Mouse (Mus musculus): ENCODE data around the gene Mmp14. TPM values are rescaled to one million over a fixed set of nuclear protein-coding genes. Genes with fewer than 3 reads are reported as not detected.

Mmp14 gene
- total RNA-seq, 1 experiment = 29.8 TPM

DNA sequence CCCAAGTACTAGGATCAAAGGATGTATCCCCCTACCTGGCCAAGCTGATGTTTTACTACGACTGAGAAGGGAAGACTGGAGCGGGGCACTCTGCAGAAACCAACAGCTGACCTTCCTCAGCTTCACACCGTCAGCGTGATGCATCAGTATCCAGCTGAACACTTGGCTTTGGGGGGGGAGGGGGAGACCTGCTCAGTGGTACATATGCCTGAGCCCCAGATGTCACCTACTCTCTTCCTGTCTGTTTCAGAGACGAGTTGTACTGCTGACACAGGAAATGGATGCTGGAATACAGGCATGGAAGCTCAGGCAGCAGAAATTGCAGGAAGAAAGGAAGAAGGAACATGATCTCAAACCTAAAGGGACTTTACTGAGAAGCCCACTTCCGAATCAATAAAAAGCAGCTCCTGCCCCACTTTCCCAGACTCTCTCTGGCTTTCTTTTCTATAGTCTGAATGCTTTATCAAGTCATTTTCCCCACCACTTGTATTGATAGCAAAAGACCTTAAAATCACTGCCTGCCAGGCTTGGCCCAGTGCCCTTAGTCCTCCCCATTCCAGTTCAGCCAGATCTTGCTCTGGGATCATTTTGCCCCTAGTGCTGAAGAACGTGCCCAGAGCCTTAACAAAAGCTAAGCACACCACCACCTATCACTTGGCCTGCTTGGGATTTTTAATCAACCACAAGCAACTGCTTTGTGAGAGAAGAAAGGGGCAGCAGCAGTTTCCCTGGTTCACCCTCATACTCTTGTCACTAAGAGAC is 1.9 kb upstream of the Mmp14 start:
- Histone ChIP-seq H3K36me3 (ENCODE audit: control insufficient read depth, insufficient read depth, low read length, poor library complexity, severe bottlenecking) (peaks cover 7% of the 10 kb centered on the region), H3K27ac (ENCODE audit: insufficient read depth, low read depth, low read length, poor library complexity, severe bottlenecking) (no peak overlapping the region), H3K9ac (ENCODE audit: insufficient read depth, low read depth, low read length, poor library complexity, severe bottlenecking) (no peak overlapping the region), H3K4me1 (ENCODE audit: control insufficient read depth in 2 of 2, insufficient read depth in 2 of 2, low read length in 2 of 2, poor library complexity in 1 of 2) (peaks cover 6 to 23% of the 10 kb centered on the region in 2 experiments), H3K4me3 (ENCODE audit: insufficient read depth in 1 of 2, low read depth in 1 of 2, low read length in 2 of 2, poor library complexity in 1 of 2, severe bottlenecking in 1 of 2) (no peak overlapping the region), H3K9me3 (ENCODE audit: control insufficient read depth, insufficient read depth, low read depth, low read length) (no peaks in the 10 kb centered on the region)
- no peak for TF ChIP-seq ZC3H11A (IDR thresholded peaks at IDR 0.05; ENCODE audit: borderline replicate concordance, low read depth, low read length)
- no peak for TF ChIP-seq HCFC1 (IDR thresholded peaks at IDR 0.05; ENCODE audit: borderline replicate concordance, insufficient read depth, low read length)
- in situ Hi-C loops (cut with MboI; ENCODE audit: low sequenced_read_pairs in 2 of 2, unreplicated experiment in 2 of 2) = no loop called here
- no peak for DNase-seq (ENCODE audit: low read depth, low spot score)

DNA sequence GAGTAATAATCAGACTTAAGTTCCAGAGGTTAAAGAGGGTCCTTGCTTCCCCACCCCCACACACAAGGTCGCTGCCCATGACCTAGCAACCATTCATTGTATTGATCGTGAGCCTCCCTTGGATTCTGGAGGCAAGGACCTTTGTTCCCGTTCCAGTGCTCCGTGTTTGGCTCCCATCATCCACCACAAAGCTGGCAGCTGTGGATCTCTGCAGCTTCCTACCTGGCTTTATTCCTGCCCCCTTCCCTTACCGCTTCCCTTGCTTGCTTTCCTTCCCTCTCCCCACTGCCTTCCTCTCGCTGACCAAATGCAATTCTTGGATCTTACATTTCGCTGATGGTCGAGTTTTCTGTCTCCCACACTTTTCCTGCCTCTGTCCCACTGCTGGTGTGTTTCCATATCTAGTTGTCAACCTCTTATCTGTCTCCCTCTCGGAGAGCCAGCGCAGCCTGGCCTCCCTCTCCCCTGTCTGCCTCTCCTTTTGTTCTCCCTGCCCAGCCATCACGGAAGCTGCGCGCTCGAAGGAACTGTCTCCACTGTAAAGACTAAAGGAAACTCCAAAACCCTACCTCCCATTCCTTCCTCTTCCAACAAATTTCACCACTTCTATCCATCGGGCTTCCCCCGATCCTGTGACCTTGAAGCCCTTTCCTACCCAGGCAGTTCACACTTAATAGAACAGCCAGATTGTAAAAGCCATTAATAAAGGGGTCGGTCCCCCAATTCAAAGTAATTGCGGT is 836 bp upstream of the Mmp14 start:
- H3K27ac ChIP-seq (ENCODE audit: insufficient read depth, low read depth, low read length, poor library complexity, severe bottlenecking) = no peak overlapping the region

DNA sequence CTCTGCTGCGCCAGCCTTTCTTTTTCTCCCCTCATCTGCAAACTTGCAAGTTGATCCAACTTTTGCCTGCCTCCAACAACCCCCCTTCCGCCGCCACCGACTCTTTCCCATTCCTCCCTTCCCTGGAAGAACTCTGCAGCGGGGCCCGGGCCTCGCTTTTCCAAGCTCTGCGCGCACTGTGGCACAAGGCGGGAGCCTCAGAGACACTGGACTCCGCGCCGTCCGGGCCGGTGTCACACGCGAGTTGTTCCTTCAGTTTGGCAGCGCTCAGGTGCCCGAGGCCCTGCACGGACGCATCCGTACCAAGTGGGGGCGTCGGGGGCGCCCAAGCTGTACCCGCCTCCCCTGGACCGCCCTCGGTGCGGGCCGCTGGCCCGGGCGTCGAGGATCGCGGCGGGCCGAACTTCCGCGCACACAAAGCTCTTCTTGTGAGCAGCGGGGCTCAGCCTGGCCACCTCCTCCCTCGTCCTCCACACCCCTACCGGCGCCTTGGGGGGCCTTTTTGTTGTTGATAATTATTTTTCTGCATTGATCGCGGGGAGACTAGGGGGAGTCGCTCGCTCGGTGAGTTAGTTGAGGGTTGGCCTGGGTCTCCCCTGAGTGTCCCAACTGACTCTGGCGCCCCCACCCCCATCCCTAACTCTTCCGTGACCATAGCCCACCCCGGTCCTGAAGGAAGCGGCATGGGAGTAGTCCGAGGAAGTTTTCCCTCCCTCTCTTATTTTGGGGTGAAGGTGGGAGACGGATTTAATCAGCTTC is 845 bp downstream of the Mmp14 start:
- H3K27ac ChIP-seq (ENCODE audit: insufficient read depth, low read depth, low read length, poor library complexity, severe bottlenecking) = no peak overlapping the region
- no peak for DNase-seq (ENCODE audit: low read depth, low spot score)
- in situ Hi-C loops (cut with MboI; ENCODE audit: low sequenced_read_pairs in 2 of 2, unreplicated experiment in 2 of 2) = no loop called here

More for the DNA sequence above, 836 bp upstream of the Mmp14 start:
- no peak for DNase-seq (ENCODE audit: low read depth, low spot score)
- Histone ChIP-seq H3K4me1 (ENCODE audit: control insufficient read depth in 2 of 2, insufficient read depth in 2 of 2, low read length in 2 of 2, poor library complexity in 1 of 2) (peaks cover 6 to 25% of the 10 kb centered on the region in 2 experiments), H3K9ac (ENCODE audit: insufficient read depth, low read depth, low read length, poor library complexity, severe bottlenecking) (peak overlapping the region; percentile 20; the same call in 1 of the 2 replicates), H3K4me3 (ENCODE audit: insufficient read depth in 1 of 2, low read depth in 1 of 2, low read length in 2 of 2, poor library complexity in 1 of 2, severe bottlenecking in 1 of 2) (peak overlapping the region; percentile 68 to 69), H3K9me3 (ENCODE audit: control insufficient read depth, insufficient read depth, low read depth, low read length) (no peaks in the 10 kb centered on the region), H3K36me3 (ENCODE audit: control insufficient read depth, insufficient read depth, low read length, poor library complexity, severe bottlenecking) (peaks cover 7% of the 10 kb centered on the region)
- in situ Hi-C loops (cut with MboI; ENCODE audit: low sequenced_read_pairs in 2 of 2, unreplicated experiment in 2 of 2) = no loop called here
- TF ChIP-seq CHD2 (IDR thresholded peaks at IDR 0.05; ENCODE audit: low read depth, low read length) (no peak), HCFC1 (IDR thresholded peaks at IDR 0.05; ENCODE audit: borderline replicate concordance, insufficient read depth, low read length) (no peak), ZC3H11A (IDR thresholded peaks at IDR 0.05; ENCODE audit: borderline replicate concordance, low read depth, low read length) (no peak), MAFK (IDR thresholded peaks at IDR 0.05; ENCODE audit: insufficient read depth, low read depth, low read length) (no peak), ZNF384 (IDR thresholded peaks at IDR 0.05; ENCODE audit: low read depth, low read length) (no peak)

More for the DNA sequence above, 845 bp downstream of the Mmp14 start:
- no peak for TF ChIP-seq ZNF384 (IDR thresholded peaks at IDR 0.05; ENCODE audit: low read depth, low read length)
- no peak for TF ChIP-seq ZC3H11A (IDR thresholded peaks at IDR 0.05; ENCODE audit: borderline replicate concordance, low read depth, low read length)
- TF ChIP-seq MAFK (IDR thresholded peaks at IDR 0.05; ENCODE audit: insufficient read depth, low read depth, low read length) = no peak
- no peak for TF ChIP-seq CHD2 (IDR thresholded peaks at IDR 0.05; ENCODE audit: low read depth, low read length)
- TF ChIP-seq HCFC1 (IDR thresholded peaks at IDR 0.05; ENCODE audit: borderline replicate concordance, insufficient read depth, low read length) = no peak
- Histone ChIP-seq H3K36me3 (ENCODE audit: control insufficient read depth, insufficient read depth, low read length, poor library complexity, severe bottlenecking) (peaks cover 9% of the 10 kb centered on the region), H3K4me1 (ENCODE audit: control insufficient read depth in 2 of 2, insufficient read depth in 2 of 2, low read length in 2 of 2, poor library complexity in 1 of 2) (peaks cover 6 to 23% of the 10 kb centered on the region in 2 experiments), H3K9ac (ENCODE audit: insufficient read depth, low read depth, low read length, poor library complexity, severe bottlenecking) (peak overlapping the region; percentile 78), H3K9me3 (ENCODE audit: control insufficient read depth, insufficient read depth, low read depth, low read length) (no peaks in the 10 kb centered on the region), H3K4me3 (ENCODE audit: insufficient read depth in 1 of 2, low read depth in 1 of 2, low read length in 2 of 2, poor library complexity in 1 of 2, severe bottlenecking in 1 of 2) (peak overlapping the region; percentile 68 to 69)

Data from ES-E14 (cell line).